Mouse (Mus musculus) ES-E14 (cell line): ENCODE data around the gene Rnf167. TPM values are rescaled to one million over a fixed set of nuclear protein-coding genes. Genes with fewer than 3 reads are reported as not detected.

ENCODE experiments used
- DNase-seq: peaks from one replicate; pipeline ENCODE4 v3.0.0-alpha.2; 2013; ENCODE audit warnings: low read depth, low spot score
- H3K27ac ChIP-seq: 2 replicates; pipeline ENCODE4 v1.5.1; 2012; ENCODE audit warnings: low read depth, mild to moderate bottlenecking, low read length, moderate library complexity, mixed read lengths; ENCODE audit not compliant: poor library complexity, insufficient read depth, severe bottlenecking
- H3K36me3 ChIP-seq: 2 replicates; pipeline ENCODE4 v1.6.1; 2012; ENCODE audit warnings: mild to moderate bottlenecking, low read length, moderate library complexity, mixed read lengths; ENCODE audit not compliant: control insufficient read depth, poor library complexity, insufficient read depth, severe bottlenecking
- H3K4me1 ChIP-seq, 2 experiments: fragments of 150-350 bp in 1 of 2; sonication (generic) in 1 of 2; 2 replicates each; pipeline ENCODE4 v1.6.1; 2012; ENCODE audit warnings: low read length in 2 of 2, mild to moderate bottlenecking in 1 of 2, mixed read lengths in 1 of 2; ENCODE audit not compliant: control insufficient read depth in 2 of 2, insufficient read depth in 2 of 2, poor library complexity in 1 of 2
- H3K4me3 ChIP-seq, 2 experiments: fragments of 150-350 bp in 1 of 2; sonication (generic) in 1 of 2; 2 replicates each; pipeline ENCODE4 v1.5.1; 2012; ENCODE audit warnings: low read length in 2 of 2, low read depth in 1 of 2, mild to moderate bottlenecking in 1 of 2, mixed read lengths in 1 of 2; ENCODE audit not compliant: insufficient read depth in 1 of 2, poor library complexity in 1 of 2, severe bottlenecking in 1 of 2
- H3K9ac ChIP-seq: 2 replicates; pipeline ENCODE4 v1.6.1; 2012; ENCODE audit warnings: low read depth, mild to moderate bottlenecking, low read length, mixed read lengths; ENCODE audit not compliant: poor library complexity, insufficient read depth, severe bottlenecking
- H3K9me3 ChIP-seq: fragments of 150-350 bp; sonication (generic); 2 replicates; pipeline ENCODE4 v1.6.1; 2012; ENCODE audit warnings: low read depth, mild to moderate bottlenecking, low read length; ENCODE audit not compliant: control insufficient read depth, insufficient read depth
- CHD2 ChIP-seq: IDR thresholded peaks from 2 replicates; pipeline ENCODE4 v1.6.1; 2014; ENCODE audit warnings: mild to moderate bottlenecking, low read depth, low read length, inconsistent platforms
- HCFC1 ChIP-seq: IDR thresholded peaks from 2 replicates; pipeline ENCODE4 v1.6.1; 2012; ENCODE audit warnings: low read length, inconsistent platforms, borderline replicate concordance; ENCODE audit not compliant: insufficient read depth
- MAFK ChIP-seq: IDR thresholded peaks from 2 replicates; pipeline ENCODE4 v1.6.1; 2014; ENCODE audit warnings: mild to moderate bottlenecking, low read depth, low read length, inconsistent platforms; ENCODE audit not compliant: insufficient read depth
- ZC3H11A ChIP-seq: IDR thresholded peaks from 2 replicates; pipeline ENCODE4 v1.6.1; 2012; ENCODE audit warnings: low read depth, mild to moderate bottlenecking, inconsistent platforms, low read length, borderline replicate concordance
- ZNF384 ChIP-seq: IDR thresholded peaks from 2 replicates; pipeline ENCODE4 v1.6.1; 2012; ENCODE audit warnings: low read depth, low read length, inconsistent platforms
- in situ Hi-C, 2 experiments: fragments of 600-800 bp; cut with MboI; formaldehyde crosslinking; loops; one replicate each; pipeline ENCODE4 v1.15.1; 2025; ENCODE audit warnings: low sequenced_read_pairs in 2 of 2, inconsistent platforms in 1 of 2; ENCODE audit not compliant: unreplicated experiment in 2 of 2
- total RNA-seq: library from RNA; depleted of rRNA; stranded (reverse); fragments of 300-350 nt; gene quantifications from 2 replicates; pipeline ENCODE4 v1.2.3, GENCODE M21; 2012

The Rnf167 gene
- total RNA-seq, 1 experiment = 113 TPM

GRCm38 (mm10) chr11:70655571-70656455 lies 8.8 kb downstream of the Rnf167 start:
- Histone ChIP-seq H3K27ac (peak overlapping the region; percentile 83), H3K9ac (peak overlapping the region; percentile 87), H3K9me3 (no peaks in the 10 kb centered on the region), H3K4me1 (peaks cover 8 to 25% of the 10 kb centered on the region in 2 experiments; a peak in 3 of 4 replicates), H3K4me3 (peak overlapping the region; percentile 89 to 98), H3K36me3 (peaks cover 27% of the 10 kb centered on the region)
- peak; percentile 33 for DNase-seq
- in situ Hi-C loops = no loop called here
- TF ChIP-seq CHD2 (no peak), ZC3H11A (no peak), ZNF384 (no peak), MAFK (no peak), HCFC1 (no peak)

- TF ChIP-seq HCFC1 (no peak), ZNF384 (no peak)
- DNase-seq = no peak
- no peaks in the 10 kb centered on the region for H3K9me3 ChIP-seq
- H3K9ac ChIP-seq = peak overlapping the region; percentile 87
- H3K27ac ChIP-seq = peak overlapping the region; percentile 83; the same call in 1 of the 2 replicates
- H3K4me3 ChIP-seq = peak overlapping the region; percentile 89 to 98
- in situ Hi-C loops = no loop called here
- peaks cover 23% of the 10 kb centered on the region for H3K36me3 ChIP-seq
- H3K4me1 ChIP-seq = peaks cover 8 to 25% of the 10 kb centered on the region in 2 experiments; a peak in 3 of 4 replicates
Observed at GRCm38 (mm10) chr11:70656456-70656927, 9.5 kb downstream of the Rnf167 start.

GRCm38 (mm10) chr11:70656964-70657363 lies 9.9 kb downstream of the Rnf167 start, which contains the start of gene Eno3:
Eno3 (plus strand) TSS chr11:70657202.
- Histone ChIP-seq H3K4me1 (peaks cover 8 to 25% of the 10 kb centered on the region in 2 experiments; a peak in 3 of 4 replicates), H3K27ac (peak within 1 kb of the TSS; percentile 83; the same call in 1 of the 2 replicates), H3K9me3 (no peaks in the 10 kb centered on the region), H3K4me3 (peak within 1 kb of the TSS; percentile 89 to 98), H3K9ac (peak within 1 kb of the TSS; percentile 87), H3K36me3 (peaks cover 19% of the 10 kb centered on the region)
- DNase-seq = no peak
- TF ChIP-seq CHD2 = no peak
- TF ChIP-seq HCFC1 = no peak
- TF ChIP-seq ZNF384 = no peak
- TF ChIP-seq ZC3H11A = no peak
- no peak for TF ChIP-seq MAFK
- in situ Hi-C loops = no loop called here

GRCm38 (mm10) chr11:70657573-70657972 lies 10.5 kb downstream of the Rnf167 start:
- H3K4me3 ChIP-seq = no peak overlapping the region

More at GRCm38 (mm10) chr11:70657573-70657972, 10.5 kb downstream of the Rnf167 start:
- Histone ChIP-seq H3K4me1 (peaks cover 8 to 25% of the 10 kb centered on the region in 2 experiments; a peak in 3 of 4 replicates), H3K9me3 (no peaks in the 10 kb centered on the region), H3K9ac (no peak overlapping the region), H3K36me3 (peaks cover 16% of the 10 kb centered on the region), H3K27ac (no peak overlapping the region)
- DNase-seq = no peak
- no peak for TF ChIP-seq ZNF384
- TF ChIP-seq CHD2 = no peak
- TF ChIP-seq ZC3H11A = no peak
- no peak for TF ChIP-seq MAFK
- no peak for TF ChIP-seq HCFC1
- in situ Hi-C loops = no loop called here
